Mouse (Mus musculus) urinary bladder, adult 18-20 months (tissue): ENCODE results near the gene Naa16.

Experiments
- DNase-seq, 2 experiments: peaks; one replicate each; pipeline ENCODE4 v3.0.0; 2022; ENCODE audit warnings: low spot score in 2 of 2, mixed read lengths in 2 of 2

Gene Naa16

GRCm38 (mm10) chr14:79275441-79275840 is 115.1 kb downstream of the Naa16 start:
- no peak for DNase-seq
